Mouse (Mus musculus): ENCODE results near the gene Psmb4. TPM values are rescaled to one million over a fixed set of nuclear protein-coding genes. Genes with fewer than 3 reads are reported as not detected.

Psmb4 gene
- total RNA-seq, 2 experiments from 2014 or later, result 267 to 268 TPM

Other genes with a start within 250 kb of the Psmb4 start
- not detected for gene Gm10972, start 243.8 kb downstream of the Psmb4 start, total RNA-seq (2021)
- 1 to 10 TPM; 3.3 to 3.5 TPM for gene Tuft1, start 228.1 kb downstream of the Psmb4 start, total RNA-seq (2021)
- gene Selenbp2, start 193.4 kb downstream of the Psmb4 start, total RNA-seq (2021), result under 1 TPM; 0.77 to 0.99 TPM
- 1 to 10 TPM; 3.6 to 3.7 TPM for gene Cgn, start 100.5 kb downstream of the Psmb4 start, total RNA-seq (2021)
- 10 to 100 TPM; 57.0 to 58.6 TPM for gene Pogz, start 49.4 kb downstream of the Psmb4 start, total RNA-seq (2021)
- 10 to 100 TPM; 12.6 to 14.1 TPM for gene Selenbp1, start 46.1 kb upstream of the Psmb4 start, total RNA-seq (2021)
- 10 to 100 TPM; 19.5 to 22.0 TPM for gene Rfx5, start 67.1 kb upstream of the Psmb4 start, total RNA-seq (2021)
- gene Pi4kb, start 87.8 kb upstream of the Psmb4 start, total RNA-seq (2021), result 10 to 100 TPM; 61.1 to 63.4 TPM
- 10 to 100 TPM; 24.4 to 26.2 TPM for gene Zfp687, start 128.5 kb upstream of the Psmb4 start, total RNA-seq (2021)
- 100 to 1,000 TPM; 154 to 169 TPM for gene Psmd4, start 155.7 kb upstream of the Psmb4 start, total RNA-seq (2021)
- 10 to 100 TPM; 69.1 to 71.7 TPM for gene Pip5k1a, start 220.0 kb upstream of the Psmb4 start, total RNA-seq (2021)
- gene Vps72, start 224.1 kb upstream of the Psmb4 start, total RNA-seq (2021), result 10 to 100 TPM; 46.7 to 48.2 TPM
- under 1 TPM; 0.48 to 0.82 TPM for gene Tmod4, start 237.5 kb upstream of the Psmb4 start, total RNA-seq (2021)
- gene Scnm1, start 247.1 kb upstream of the Psmb4 start, total RNA-seq (2021), result 10 to 100 TPM; 43.5 to 48.9 TPM
- gene Lysmd1, start 247.1 kb upstream of the Psmb4 start, total RNA-seq (2021), result 10 to 100 TPM; 16.1 to 16.5 TPM